Mouse (Mus musculus): Measurements from ENCODE around the gene Rsbn1l.
"Not testable (repeated sequence)": the region's sequence is repeated elsewhere in the genome, so short reads cannot be mapped to it uniquely, and the experiment has no call there.

Rsbn1l gene

GRCm38 (mm10) chr5:20950093-20950492 lies 6.1 kb downstream of the Rsbn1l start:
- DNase-seq = no peak

DNA sequence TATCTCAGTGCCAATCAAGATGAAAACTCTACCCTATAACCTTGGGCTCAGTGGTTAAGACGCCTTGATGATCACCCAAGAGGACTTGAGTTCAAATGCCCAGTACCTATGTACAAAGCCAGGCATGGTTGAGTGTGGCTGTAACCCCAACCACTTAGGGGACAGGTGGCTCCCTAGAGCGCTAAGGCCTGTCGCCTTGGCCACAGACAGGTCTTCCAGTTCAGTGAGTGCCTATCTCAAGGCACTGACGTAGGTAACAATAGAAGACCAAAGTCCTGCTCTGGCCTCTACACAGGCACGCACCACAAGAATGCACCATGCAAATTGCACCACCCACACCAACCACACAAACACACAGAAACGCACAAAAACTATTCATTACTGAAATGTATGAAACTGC lies 9.3 kb downstream of the Rsbn1l start:
- no peak for DNase-seq

DNA sequence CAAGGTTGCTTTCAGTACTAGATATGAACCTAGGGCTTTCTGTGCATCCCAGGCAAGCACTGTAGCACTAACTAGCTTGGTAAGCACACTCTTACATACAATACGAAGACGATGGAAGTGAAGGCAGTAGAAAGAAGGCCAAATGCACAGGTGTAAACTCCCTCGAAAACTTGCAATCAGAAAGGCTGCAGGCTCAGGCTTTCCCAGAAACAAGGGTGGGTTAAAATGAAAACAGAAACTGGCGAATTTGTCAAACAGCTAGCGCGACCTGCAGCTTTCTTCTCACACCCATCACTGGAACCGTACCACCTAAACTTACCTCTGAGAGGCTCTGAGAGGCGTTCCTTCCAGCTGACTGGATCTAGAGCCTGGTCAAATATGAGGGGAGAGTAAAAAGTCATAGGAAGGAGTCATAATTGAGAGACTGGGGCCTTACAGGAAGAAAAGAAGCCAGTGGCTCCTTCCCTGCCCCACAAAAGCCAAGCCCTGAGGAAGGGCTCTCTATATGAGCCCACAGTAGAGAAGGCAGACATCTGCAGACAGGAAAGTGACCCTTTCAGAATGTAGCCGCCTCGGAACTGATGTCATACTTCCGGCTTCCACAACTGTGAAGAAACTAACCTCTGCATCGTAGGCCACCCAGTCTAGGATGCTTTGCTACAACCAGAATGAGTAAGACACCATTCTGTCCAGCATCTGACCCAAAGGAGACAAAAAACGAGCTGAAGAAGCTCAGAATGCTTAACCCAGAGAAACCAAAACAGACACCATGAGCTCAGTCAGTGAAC lies 11.0 kb downstream of the Rsbn1l start:
- no peak for DNase-seq

GRCm38 (mm10) chr5:20943791-20944190 lies 12.4 kb downstream of the Rsbn1l start:
- not testable (repeated sequence) for DNase-seq

DNA sequence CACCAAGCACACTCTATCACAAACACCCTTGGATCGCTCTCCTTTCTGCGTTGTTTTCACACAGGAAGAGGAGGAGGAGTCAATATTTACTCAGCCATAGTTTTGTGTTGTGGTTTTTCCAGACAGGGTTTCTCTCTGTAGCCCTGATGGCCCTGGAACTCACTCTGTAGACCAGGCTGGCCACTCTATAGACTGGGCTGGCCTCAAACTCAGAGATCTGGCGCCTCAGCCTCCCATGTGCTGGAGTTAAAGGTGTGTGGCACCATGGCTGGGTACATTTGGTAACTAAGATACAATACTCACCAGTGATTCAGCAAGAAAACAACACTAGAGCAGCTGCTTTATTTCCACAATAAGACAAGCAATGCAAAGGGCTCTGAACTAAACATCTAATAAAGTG lies 13.7 kb downstream of the Rsbn1l start:
- DNase-seq = no peak

- no peak for DNase-seq
Measured at GRCm38 (mm10) chr5:20941205-20941604, 15.0 kb downstream of the Rsbn1l start.

GRCm38 (mm10) chr5:20940696-20941095 lies 15.5 kb downstream of the Rsbn1l start:
- no peak for DNase-seq

DNA sequence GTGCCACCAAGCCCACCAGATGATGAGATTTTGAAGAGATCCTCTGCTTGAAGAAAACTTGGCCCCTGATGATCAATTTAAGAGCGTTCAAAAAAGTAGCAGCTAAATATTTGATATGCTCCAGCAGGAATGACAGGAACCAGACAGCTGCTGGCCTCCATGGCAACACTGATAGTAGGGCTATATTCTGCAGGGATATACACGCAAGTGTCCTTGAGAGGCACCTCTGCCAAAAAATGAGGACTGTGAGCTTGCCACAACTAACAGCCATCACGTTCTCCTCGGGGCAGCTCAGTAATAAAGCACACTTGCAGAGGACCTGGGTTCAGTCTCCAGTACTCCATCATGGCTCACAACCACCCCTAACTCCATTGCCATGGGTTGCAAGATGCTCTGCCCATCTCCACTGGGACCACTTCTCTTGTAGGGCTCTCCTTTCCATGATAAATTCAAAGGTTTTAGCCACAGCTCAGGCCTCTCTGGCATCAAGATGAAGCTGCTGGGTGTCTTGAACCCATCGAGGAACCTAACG lies 16.1 kb downstream of the Rsbn1l start:
- no peak for DNase-seq

- DNase-seq = no peak
Measured at GRCm38 (mm10) chr5:20938523-20938922, 17.7 kb downstream of the Rsbn1l start.

GRCm38 (mm10) chr5:20935934-20936333 lies 20.3 kb downstream of the Rsbn1l start:
- DNase-seq = no peak

DNA sequence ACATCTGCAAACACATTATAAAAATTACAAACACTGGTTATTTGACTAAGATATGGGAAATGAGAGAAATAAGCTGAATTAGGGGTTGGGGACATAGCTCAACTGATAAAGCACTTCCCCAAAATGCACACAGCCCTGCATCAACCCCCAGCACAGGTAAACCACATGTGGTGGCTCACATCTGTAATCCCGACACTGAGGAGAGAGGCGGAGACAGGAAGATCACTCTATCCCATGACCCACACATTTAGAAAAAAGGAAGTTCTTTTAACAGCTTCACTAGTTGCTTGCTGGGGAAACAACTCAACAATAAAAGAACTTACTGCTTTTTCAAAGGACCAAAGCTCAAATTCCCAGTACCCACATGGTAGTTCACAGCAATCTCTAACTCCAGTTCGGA lies 23.6 kb downstream of the Rsbn1l start:
- DNase-seq = no peak

- DNase-seq = no peak
Measured at GRCm38 (mm10) chr5:20931300-20931699, 24.9 kb downstream of the Rsbn1l start.

DNA sequence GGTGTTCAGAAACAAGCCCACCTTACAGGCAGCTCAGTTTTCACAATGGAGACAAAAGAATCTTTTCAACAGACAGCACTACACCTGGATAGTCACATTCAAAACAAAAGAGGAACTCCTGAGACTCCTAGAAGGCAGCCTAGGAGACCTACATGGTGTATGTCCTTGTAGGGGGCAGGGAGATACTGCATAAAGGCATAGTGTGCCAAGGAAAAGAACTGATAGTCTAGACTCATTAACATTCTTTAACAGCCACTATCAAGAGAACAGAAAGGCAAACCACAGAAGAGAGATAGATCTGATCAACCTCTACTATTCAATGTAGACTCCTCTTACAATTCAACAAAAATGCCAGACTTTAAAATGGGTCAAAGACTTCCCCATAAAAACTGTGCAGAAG lies 25.8 kb downstream of the Rsbn1l start:
- no peak for DNase-seq

DNA sequence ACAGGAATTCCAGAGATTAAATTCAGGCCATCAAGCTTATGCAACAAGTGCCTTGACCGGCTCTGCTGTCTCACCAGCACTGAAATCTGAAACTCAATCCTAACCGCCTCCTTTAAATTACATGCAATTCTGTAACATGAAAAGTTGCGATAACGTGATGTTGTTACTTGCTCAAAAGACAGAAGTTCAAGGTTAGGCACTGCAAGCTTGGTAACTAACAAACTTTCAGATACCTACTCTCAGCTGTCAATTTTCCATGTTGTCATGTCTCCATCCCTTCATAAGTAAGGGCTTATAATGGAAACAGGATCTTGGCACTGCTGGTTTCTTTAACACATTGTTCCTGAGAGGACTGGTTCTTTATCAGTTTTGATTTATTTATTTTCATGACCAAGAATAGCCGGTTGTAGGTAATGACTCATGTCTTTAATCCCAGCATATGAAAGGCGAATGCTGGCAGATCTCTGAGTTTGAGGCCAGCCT lies 26.5 kb downstream of the Rsbn1l start:
- no peak for DNase-seq

DNA sequence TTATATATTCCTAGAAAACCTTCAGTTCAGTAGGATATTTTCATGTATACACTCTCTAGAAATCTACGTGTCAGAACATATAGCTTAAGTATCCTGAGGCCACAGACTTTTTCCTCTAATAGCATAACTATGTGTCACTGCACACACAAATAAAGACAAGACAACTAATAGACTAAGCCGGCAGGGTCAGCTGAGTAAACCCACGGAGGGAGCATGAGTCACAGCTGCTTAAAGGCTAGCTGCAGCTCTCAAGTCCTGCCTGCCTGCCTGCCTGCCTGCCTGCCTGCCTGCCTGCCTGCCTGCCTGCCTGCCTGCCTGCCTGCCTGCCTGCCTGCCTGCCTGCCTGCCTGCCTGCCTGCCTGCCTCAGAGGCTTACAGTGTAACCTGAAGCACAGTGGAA lies 30.7 kb downstream of the Rsbn1l start:
- no peak for DNase-seq

DNA sequence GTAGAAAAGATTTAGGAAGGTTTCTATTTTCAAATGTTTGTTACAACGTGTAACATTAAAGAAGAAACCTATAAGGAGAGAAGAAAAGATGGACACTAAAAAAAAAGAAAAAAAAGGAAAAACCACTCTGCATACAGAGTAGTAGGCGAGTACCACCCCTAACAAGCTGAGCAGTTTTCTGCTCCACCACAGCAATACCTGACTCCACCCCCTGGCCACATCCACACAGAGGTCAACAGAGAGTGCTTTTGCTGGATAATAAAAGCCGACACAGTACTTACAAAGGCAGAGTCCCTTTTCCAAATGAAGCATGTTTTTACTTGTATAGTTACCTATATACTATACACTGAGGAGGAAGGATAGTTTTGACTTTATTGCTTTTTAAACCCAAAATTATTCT lies 31.6 kb downstream of the Rsbn1l start:
- DNase-seq = no peak

GRCm38 (mm10) chr5:20919566-20919965 lies 36.6 kb downstream of the Rsbn1l start:
- DNase-seq = no peak

- no peak for DNase-seq
Measured at GRCm38 (mm10) chr5:20918967-20919366, 37.2 kb downstream of the Rsbn1l start.

GRCm38 (mm10) chr5:20913372-20914275 lies 42.6 kb downstream of the Rsbn1l start:
- DNase-seq = peak in 1 of 2 experiments; percentile 74

- no peak for DNase-seq
Measured at GRCm38 (mm10) chr5:20911741-20912140, 44.5 kb downstream of the Rsbn1l start.

DNA sequence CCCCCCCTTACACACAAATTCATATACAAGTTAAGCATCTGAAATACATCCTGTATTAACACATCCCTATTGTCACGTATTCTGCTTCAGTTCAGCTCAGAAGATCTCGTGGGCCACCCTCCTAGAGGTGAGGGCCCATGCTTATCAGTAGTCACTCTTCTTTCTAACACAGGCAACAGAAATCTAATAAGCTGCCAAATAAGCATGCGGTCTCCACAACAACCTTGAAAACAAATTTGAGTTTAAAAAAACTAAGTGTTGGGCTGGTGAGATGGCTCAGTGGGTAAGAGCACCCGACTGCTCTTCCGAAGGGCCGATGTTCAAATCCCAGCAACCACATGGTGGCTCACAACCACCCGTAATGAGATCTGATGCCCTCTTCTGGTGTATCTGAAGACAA lies 50.0 kb downstream of the Rsbn1l start:
- DNase-seq = no peak

DNA sequence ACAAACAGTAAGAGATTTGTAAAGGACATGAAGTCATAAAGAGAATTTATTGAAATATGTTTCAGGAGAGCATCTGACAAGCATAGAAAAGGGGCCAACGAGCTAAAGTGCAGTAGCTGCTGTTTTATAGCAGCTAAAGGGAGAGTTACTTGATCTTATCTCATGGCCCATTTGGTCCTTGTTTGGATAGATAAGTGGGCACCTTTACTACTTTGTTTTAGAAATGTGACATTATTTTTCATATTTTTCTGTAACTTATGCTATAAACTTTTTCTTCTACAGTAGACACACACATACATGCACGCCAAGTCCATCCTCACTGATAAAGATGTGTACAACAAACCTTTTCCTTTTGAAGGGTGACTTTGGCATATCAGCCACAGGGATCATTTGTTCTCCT lies 50.8 kb downstream of the Rsbn1l start:
- DNase-seq = no peak

- DNase-seq = no peak
Measured at GRCm38 (mm10) chr5:20904647-20905046, 51.6 kb downstream of the Rsbn1l start.
